Mouse (Mus musculus): ENCODE measurements around the gene Dmrt2.

Dmrt2 gene

DNA sequence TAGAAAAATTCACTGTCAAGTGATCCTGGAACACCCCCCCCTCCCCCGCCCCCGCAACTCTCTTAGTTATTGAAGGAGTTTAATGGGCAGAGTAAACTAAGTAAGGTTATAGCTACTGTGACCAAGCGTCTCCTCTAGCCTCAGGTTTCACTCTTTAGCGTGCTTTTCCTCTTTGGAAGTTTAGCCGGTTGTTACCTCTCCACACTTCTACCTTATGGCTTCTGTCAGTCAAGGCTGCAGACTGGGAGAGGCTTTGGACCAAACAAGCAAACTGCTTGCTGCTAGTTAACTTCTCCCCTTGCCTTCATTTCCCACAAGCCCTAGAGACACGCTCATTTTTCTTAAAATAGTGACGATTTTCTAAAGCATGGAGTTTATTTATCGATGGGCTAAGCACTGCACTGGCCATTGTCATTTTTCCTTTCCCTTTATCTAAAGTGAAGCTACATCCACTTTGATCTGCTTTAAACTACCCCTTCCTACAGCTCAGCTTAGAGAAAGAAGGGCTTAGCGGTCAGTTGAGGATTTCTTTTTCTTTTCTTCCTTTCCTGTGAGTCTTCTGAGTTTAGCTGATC lies 3.7 kb downstream of the Dmrt2 start:
- no peak for DNase-seq (ENCODE audit: low read depth)

DNA sequence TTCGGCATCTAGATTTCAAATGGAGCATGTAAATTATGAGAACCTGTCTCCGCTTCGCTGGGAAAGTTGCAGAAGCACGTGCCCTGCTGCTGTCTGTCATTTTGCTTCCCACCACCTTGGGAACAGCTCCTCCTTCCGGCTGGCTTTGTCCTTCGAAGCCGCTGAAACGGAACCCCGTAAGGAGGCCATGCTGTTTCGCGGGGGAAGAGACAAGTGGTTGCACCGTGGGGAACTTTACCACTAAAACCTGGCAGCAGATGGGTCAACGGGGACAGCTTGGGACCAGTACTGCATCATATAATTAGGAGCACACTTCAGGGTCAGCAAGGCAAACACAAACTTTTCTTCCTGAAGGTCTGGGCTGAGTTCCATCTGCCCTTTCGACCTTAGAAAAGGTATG lies 26.6 kb downstream of the Dmrt2 start:
- no peak for DNase-seq (ENCODE audit: low read depth)

DNA sequence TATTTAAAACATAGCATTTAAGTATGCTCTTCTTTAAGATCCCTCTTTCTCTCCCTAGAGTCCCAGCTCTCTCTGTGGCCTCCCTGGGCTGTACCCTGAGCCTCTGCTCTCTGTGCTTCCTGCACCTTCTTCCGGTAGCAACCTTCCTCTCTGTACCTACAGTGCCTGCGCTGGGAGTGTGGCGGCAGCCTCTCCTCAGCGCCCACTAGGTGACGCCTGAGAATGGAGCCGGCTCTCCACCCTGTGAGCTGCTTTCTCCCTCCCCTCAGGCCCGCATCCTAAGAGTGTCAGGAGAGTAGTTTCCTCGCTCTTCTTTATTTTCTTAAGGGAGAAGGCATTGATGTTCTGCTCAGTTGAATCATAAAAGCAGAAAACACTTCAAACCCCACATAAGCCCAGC lies 41.2 kb downstream of the Dmrt2 start:
- no peak for DNase-seq (ENCODE audit: low read depth)

GRCm38 (mm10) chr19:25714927-25715326 lies 42.7 kb downstream of the Dmrt2 start:
- DNase-seq (ENCODE audit: low read depth): no peak

- no peak for DNase-seq (ENCODE audit: low read depth)
Observed at GRCm38 (mm10) chr19:25722616-25723015, 50.4 kb downstream of the Dmrt2 start.
